Mouse (Mus musculus): ENCODE measurements around the gene Syt11. TPM values are rescaled to one million over a fixed set of nuclear protein-coding genes. Genes with fewer than 3 reads are reported as not detected.
A peak's percentile ranks its signal among the peaks of the same experiment; 100 is the strongest.
"Not testable (repeated sequence)": the region's sequence is repeated elsewhere in the genome, so short reads cannot be mapped to it uniquely, and the experiment has no call there.

Gene Syt11
- total RNA-seq, 4 experiments from 2014 or later, result 494 to 515 (median 510) TPM

DNA sequence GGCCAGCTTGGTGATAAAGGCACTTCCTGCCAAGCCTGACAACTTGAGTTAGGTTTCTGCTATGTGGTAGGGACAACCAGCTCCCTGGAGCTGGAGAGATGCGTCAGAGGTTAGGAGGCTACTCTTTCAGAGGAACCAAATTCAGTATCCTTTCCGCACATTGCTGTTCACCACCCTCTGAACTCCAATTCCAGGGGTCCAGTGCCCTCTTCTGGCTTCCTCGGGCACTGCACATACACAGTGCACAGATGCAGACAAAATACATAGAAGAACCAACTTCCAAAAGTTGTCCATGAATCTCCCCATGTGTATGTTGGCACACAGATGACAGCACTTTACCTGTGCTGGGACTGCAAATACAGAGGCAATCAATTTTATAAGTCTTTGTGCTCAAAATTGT lies 36.3 kb downstream of the Syt11 start:
- DNase-seq (ENCODE audit: low spot score in 2 of 2), result no peak

DNA sequence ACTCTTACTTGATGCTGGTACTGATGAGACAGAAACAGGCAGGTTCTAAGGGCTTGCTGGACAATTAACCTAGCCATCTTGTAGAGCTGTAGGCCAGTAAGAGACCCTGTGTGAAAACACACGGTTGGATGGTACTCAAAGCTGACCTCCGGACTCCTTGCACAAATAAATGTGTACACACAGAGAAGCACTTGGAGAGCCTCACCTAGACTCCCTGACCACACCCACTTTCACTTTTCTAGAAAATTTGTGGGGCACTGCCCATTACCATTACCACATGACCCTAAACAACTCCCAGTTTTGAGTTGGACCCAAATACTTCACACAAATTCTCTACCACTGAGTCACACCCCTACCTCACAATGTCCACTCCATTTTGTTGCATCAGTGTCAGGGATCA lies 38.4 kb downstream of the Syt11 start:
- no peak for DNase-seq (ENCODE audit: low spot score in 2 of 2)

DNA sequence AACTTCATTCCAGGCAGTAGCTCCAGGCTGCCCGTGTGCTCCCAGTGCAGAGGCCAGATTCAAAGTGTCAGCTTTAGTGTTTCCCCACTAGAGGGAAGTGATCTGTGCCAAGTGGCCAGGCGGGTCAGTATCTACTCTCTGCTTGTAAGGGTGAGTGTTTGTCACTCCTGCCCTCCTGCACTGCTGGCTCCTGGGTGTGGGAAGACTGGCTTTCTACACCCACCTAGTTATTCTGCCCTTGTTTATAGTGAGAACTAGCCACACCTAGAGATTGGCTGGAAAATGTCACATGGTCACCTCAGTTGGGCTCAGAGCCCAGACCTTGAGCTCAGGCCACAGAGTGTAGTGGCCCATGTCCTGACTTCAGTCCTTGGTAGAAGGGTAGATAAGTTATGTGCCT lies 55.9 kb downstream of the Syt11 start:
- DNase-seq (ENCODE audit: low spot score in 2 of 2), result no peak

DNA sequence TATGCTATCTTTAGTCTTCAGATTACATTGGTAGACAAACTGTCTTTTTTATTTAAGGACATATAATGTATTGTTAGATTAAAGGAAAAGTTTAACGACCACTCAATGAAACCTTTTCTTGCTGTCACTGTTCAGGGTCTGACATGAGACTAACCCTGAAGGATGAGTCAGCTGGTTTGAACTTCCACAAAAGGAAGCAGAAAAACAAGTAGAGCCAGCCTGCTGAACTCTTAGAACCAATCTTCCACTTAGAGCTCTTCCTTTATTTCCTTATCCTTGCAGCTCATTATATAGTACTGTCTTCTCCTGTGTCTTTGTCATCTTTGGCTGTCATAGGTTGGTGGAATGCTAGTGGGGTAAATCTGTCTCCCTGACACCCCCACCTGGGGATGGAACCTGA lies 57.1 kb downstream of the Syt11 start:
- DNase-seq (ENCODE audit: low spot score in 2 of 2), result no peak

DNA sequence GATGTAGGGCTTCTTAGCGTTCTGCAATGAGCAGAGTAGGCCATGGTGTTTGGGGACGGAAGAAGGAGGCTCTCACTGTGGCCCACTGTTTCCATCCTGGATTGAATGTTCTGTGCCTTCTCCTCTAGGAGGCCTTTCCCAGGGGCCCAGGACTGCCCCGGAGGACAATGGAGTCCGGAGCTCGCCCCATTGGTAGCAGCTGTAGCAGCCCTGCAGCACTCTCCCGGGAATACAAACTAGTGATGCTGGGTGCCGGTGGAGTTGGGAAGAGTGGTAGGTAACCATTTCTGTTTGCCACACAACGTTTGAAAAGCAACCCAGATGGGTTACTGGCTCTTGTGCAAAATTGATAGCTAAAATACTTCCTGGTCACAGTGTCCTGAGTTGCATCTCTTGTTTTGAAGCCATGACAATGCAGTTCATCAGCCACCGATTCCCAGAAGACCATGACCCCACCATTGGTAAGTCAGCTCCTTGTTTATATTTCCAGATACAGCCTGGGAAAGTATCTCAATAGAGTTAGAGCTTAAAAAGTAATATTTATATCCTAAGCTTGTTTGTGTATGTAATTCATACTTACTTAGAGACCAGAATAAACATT lies 57.7 kb downstream of the Syt11 start:
- no peak for DNase-seq (ENCODE audit: low spot score in 2 of 2)

DNA sequence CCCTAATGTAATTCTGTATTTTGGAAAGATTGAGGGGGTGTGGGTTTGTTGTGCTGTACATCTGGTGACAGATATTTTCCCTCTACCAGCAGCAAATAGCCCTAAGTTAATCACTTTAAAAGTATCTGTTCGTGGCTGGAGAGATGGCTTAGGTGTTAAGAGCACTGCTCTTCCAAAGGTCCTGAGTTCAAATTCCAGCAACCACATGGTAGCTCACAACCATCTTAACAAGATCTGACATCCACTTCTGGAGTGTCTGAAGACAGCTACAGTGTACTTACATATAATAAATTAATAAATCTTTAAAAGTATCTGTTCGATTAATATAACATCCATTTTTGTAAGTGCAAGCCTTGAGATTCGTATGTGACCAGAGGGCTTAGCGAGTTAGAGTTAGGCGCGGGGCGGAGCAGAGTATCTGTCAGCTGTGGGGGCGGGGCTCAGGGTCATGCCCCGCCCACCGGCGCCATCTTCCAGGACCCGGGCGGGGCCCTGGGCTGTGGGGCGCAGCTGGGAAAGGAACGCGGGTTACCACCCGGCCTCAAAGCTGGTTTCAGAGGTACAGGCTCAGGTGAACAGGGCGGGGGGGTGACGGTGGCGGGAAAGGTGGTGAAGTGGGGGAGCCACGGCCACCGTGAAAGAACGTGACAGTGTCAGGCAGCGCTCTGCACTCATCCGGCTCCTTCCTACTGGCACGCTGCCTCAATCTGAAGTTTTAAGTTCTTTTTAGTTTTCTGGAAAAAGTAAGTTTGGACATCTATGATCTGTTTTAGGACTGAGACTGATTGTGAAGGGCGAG lies 58.4 kb downstream of the Syt11 start, which contains the start of gene Rit1:
Rit1 (plus strand) TSS at position 440 of the 799 bp plus-strand sequence.
- DNase-seq (ENCODE audit: low spot score in 2 of 2), result peak in 1 of 2 experiments; percentile 65

DNA sequence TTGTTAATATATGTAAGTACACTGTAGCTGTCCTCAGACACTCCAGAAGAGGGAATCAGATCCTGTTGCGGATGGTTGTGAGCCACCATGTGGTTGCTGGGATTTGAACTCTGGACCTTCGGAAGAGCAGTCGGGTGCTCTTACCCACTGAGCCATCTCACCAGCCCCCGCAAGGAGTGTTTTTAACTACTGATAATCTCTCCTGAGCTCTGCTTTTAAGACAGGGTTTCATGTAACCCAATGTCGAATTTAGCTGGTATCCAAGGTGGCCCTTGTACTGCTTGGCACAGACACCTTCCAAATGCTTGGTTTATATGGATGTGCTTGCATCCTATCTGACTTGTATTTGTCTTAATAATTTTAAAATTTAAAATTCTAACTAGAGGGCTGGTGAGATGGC lies 59.2 kb downstream of the Syt11 start:
- not testable (repeated sequence) for DNase-seq (ENCODE audit: low spot score in 2 of 2)

DNA sequence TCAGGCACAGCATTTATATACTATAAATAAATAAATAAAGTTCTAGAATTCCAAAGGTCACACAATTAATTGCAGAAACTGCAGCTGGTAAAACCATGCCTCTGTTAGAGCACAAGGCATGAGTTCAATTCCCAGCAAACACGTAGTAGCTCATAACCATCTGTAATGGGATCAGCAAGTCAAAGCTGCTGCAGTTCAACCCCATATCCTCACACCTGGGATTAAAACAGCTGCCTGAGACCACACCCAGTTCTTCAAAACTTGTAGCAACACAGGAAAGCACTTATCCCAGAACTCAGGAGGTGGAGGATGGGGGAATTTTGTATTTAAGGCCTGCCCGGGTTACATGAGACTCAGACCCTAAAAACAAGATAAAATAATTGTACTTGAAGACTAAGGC lies 60.2 kb downstream of the Syt11 start:
- no peak for DNase-seq (ENCODE audit: low spot score in 2 of 2)

DNA sequence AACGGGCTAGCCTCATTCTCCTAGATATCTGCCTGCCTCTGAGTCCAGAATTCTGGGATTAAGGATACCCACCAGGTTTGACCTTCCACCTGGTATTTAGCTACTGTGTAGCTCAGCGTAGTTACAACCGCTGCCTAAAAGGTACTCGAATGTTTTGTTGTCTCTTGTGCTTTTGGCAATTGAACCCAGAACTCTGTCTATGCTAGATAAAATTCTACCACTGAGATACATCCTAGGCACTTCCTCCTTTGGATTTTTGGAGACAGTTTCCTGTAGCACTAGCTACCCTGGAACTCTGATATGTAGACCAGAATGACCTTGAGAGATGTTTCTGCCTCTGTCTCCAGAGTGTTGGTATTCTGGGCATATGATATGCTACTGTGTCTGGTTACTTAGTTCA lies 61.3 kb downstream of the Syt11 start:
- no peak for DNase-seq (ENCODE audit: low spot score in 2 of 2)

DNA sequence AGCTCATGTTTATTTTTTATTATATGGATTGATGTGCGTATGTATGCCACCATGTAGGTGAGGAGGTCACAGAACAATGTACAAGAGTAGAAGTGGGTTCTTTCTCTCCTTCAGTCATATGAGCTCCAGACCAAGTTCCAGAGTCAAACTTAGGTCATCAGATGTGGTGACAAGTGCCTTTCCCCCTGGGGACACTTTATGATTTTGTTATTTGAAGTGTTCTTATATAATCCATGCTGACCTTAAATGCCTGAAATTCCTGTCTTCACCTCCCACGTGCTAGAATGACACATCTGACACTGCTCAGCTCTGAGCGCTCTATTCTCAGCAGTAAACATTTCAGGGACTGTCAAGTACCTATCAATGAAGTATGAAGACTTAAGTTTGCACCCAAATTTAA lies 73.7 kb downstream of the Syt11 start:
- DNase-seq (ENCODE audit: low spot score in 2 of 2), result no peak

DNA sequence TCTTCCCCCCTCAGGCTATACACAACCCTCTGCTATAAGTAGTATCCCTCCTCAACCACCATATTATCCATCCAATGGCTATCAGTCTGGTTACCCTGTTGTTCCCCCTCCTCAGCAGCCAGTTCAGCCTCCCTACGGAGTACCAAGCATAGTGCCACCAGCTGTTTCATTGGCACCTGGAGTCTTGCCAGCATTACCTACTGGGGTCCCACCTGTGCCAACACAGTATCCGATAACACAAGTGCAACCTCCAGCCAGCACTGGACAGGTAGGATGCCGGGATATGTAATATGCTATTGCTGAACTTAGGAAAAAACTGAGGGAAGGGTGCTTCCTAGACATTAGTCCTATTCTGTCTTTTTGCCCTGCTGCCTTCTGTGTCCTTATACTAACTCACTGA lies 74.7 kb downstream of the Syt11 start:
- DNase-seq (ENCODE audit: low spot score in 2 of 2), result no peak

DNA sequence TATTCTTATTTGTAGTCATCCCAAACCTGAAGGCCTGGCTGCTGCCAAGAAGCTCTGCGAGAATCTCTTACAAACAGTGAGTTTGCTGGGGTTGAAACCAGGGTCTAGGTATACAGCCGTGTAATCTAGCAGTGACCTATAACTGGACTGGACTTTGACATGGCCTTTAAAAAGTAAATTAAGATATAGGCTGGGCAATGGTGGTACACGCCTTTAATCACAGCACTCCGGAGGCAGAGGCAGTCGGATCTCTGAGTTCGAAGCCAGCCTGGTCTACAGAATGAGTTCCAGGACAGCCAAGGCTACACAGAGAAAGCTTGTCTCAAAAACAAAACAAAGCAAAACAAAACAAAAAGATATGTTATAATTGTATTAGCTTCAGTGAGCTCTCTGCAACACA lies 76.1 kb downstream of the Syt11 start:
- no peak for DNase-seq (ENCODE audit: low spot score in 2 of 2)

DNA sequence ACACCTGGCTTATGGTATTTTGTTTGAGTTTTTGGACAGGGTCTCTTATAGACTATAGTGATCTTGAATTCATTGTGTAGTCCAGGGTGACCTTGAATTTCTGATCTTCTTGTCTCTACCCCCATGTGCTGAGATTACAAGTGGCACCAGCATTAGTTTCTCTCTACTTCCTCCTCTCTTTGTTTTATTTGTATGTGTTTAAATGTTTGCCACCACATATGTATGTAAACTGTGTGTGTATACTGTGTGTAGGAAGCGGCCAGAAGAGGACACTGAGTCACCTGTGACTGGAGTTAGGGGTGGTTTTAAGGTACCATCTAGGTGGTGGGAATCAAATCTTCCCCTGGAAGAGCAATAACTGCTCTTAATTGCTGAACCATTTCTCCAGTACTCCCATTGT lies 76.9 kb downstream of the Syt11 start:
- DNase-seq (ENCODE audit: low spot score in 2 of 2), result no peak

DNA sequence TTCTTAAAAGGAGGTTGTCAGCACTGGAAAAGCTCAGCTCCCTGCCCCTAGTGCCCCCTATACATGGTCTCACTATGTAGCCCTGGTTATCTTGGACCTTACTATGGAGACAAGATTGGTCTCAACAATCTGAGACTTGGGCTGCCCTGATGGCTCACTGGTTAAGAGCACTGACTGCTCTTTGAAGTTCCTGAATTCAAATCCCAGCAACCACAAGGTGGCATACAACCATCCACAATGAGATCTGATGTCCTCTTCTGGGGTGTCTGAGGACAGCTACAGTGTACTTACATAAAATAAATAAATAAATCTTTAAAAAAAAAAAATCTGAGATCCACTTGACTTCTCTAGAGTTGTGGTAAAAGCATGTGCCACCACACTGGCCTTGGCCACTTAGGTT lies 79.4 kb downstream of the Syt11 start:
- DNase-seq (ENCODE audit: low spot score in 2 of 2), result no peak

Other genes starting within 250 kb of the Syt11 start
- 1 to 10 TPM; 2.4 to 2.8 (median 2.6) TPM for gene Mex3a, start 242.8 kb downstream of the Syt11 start, total RNA-seq (2022)
- gene Rab25, start 226.9 kb downstream of the Syt11 start, total RNA-seq (2022), result 1 to 10 TPM in 1 of 4 experiments, not detected in 3; 1.5 TPM
- gene Lamtor2, start 222.1 kb downstream of the Syt11 start, total RNA-seq (2022), result 100 to 1,000 TPM in 3 of 4 experiments, 10 to 100 TPM in 1; 89.2 to 111 (median 106) TPM
- 100 to 1,000 TPM in 2 of 4 experiments, 10 to 100 TPM in 2; 96.1 to 118 (median 107) TPM for gene Ubqln4, start 221.4 kb downstream of the Syt11 start, total RNA-seq (2022)
- 10 to 100 TPM; 86.4 to 96.0 (median 90.1) TPM for gene Ssr2, start 199.3 kb downstream of the Syt11 start, total RNA-seq (2022)
- 100 to 1,000 TPM; 210 to 272 (median 257) TPM for gene Arhgef2, start 169.2 kb downstream of the Syt11 start, total RNA-seq (2022)
- gene Rxfp4, start 122.0 kb downstream of the Syt11 start, total RNA-seq (2022), result not detected
- 10 to 100 TPM; 47.5 to 69.8 (median 54.1) TPM for gene Khdc4, start 89.4 kb downstream of the Syt11 start, total RNA-seq (2022)
- 10 to 100 TPM; 39.5 to 44.0 (median 43.6) TPM for gene Rit1, start 58.3 kb downstream of the Syt11 start, total RNA-seq (2022)
- 10 to 100 TPM; 42.9 to 53.8 (median 47.6) TPM for gene Gon4l, start 60.1 kb upstream of the Syt11 start, total RNA-seq (2022)
- 10 to 100 TPM; 21.0 to 26.2 (median 23.3) TPM for gene Msto1, start 138.8 kb upstream of the Syt11 start, total RNA-seq (2022)
- gene Ash1l, start 175.5 kb upstream of the Syt11 start, total RNA-seq (2022), result 10 to 100 TPM; 76.4 to 97.2 (median 89.0) TPM
- 100 to 1,000 TPM; 101 to 125 (median 112) TPM for gene Dap3, start 176.0 kb upstream of the Syt11 start, total RNA-seq (2022)